Mouse (Mus musculus): ENCODE results near the gene Igsf9.

DNA sequence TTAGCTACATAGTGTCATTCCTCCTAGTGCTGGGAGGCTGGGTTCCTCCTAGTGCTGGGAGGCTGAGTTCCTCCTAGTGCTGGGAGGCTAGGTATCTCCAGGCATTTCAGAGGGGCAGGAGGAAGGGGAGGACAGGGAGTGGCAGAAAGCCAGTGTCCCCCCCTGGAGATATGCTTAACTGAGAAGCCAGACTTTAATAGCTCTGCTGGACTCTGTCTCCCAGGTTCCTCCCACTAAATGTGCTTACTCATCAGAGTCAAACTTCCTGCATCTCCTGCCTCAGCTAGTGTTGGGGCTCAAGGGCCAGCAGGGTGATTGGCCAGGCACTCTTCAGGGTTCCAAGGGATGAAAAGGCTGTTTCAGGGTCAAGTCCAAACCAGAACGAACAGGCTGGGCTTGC is 33.8 kb downstream of the Igsf9 start:
- TF ChIP-seq CTCF (IDR thresholded peaks at IDR 0.05; ENCODE audit: insufficient read depth, low read length): no peak
- TF ChIP-seq POLR2A (IDR thresholded peaks at IDR 0.05; ENCODE audit: borderline replicate concordance, extremely low read depth, low read depth, low read length): no peak

All from lung, adult 2 months (tissue).